Mouse (Mus musculus) naive thymus-derived CD4-positive, alpha-beta T cell, adult 2 months (primary cell): Measurements from ENCODE around the gene Atp5mpl.

Experiments
- DNase-seq: peaks from one replicate; pipeline ENCODE4 v3.0.0-alpha.2; 2011; ENCODE audit warnings: low read depth

Atp5mpl gene

DNA sequence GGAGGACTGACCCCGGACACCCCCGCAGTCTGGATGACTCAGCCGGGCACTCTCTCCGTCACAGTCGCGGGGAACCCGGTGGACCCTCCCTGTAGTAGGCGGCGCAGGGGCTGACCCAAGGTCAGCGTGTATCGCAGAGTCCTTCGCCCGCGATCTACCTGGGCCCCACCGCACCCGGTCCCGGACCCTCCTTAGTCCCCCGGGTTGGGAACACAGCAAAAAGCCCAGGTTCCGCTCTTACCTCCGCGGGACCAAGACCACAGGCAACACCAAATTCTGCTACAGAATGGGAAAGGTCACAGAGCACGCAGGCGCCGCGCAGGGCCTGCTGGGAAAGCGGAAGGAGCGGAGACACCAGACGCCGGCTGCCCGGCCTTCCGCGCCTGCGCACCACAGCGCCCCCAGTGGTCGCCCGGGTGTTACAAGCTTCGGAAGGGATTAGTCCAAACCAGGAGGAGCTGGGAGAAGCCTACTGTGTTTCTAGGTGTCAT, at the start of gene Atp5mpl:
Atp5mpl (minus strand) TSS at position 295 of the 491 bp plus-strand sequence.
- peak; percentile 97 for DNase-seq

DNA sequence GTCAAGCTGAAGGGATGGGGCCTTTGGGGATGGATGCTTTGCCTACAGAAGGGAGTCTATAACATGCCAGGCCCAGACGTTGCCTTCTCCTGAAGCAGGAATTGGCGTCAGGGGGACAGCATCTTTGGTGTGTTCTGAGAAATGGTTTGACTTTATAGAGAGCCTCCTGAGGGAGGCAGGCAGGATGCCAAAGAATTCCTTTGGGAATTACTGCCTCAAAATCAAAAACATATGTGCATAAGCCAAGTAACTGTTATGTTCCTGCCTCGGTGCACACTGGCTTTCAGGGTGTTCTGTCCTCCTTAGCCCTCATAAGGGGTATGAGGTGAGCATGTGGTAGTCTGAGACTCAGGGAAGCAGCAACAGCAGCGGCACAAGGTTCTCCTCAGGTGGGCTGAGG, 49.6 kb upstream of the Atp5mpl start:
- DNase-seq: no peak

DNA sequence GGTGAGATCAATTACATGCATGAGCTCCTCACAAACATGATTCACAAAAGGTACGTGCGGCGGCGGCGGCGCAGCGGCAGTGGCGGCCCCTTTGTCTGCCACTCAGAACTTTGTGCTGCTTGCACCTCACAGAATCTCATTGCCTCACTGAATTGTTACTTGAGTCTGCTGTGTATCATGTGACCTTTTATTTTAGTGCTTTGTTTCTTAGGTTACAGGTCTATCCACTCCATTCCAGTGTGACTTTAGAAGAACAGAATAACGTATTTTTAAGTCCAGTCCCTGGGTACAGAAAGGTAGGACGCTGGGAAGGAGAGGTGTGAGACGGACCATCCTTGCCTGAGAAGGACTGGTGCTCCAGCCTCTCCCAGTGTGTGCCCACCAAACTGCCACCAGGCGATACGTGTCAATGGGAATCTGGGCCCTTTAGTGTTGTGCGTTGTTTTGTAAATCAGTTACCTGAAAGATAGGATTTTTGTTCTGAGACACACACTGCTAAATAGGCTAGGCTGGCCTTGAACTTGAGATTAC, 46.6 kb upstream of the Atp5mpl start:
- DNase-seq: no peak

GRCm38 (mm10) chr12:112012511-112013270, 45.9 kb upstream of the Atp5mpl start:
- no peak for DNase-seq

GRCm38 (mm10) chr12:112001223-112001622, 34.4 kb upstream of the Atp5mpl start:
- DNase-seq: peak; percentile 57

GRCm38 (mm10) chr12:111999735-112000134, 33.0 kb upstream of the Atp5mpl start:
- no peak for DNase-seq

- no peak for DNase-seq
These were observed 28.4 kb upstream of the Atp5mpl start for GRCm38 (mm10) chr12:111995161-111995560.

DNA sequence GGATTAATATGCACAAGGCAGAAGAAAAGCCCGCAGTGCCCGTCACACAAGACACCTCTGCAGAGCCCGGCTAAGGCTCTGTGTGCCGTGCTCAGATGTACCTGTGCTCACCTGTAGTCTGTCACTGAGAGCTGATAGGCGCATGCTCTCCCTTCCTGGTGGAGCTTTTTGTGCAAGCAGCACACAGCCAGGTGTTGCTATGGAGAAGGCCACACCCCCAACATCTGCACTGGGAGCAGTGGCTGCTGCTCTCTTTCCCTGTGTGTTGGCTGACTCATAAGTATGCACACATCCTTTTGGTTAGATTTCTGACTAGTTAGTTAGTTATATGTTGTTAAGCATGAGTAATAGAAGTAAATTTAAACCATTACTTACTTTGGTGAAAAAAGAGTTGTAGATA, 25.8 kb upstream of the Atp5mpl start:
- DNase-seq: no peak

GRCm38 (mm10) chr12:111986756-111987155, 20.0 kb upstream of the Atp5mpl start:
- DNase-seq: no peak

- DNase-seq: no peak
These were observed 16.4 kb upstream of the Atp5mpl start for GRCm38 (mm10) chr12:111983165-111983564.

DNA sequence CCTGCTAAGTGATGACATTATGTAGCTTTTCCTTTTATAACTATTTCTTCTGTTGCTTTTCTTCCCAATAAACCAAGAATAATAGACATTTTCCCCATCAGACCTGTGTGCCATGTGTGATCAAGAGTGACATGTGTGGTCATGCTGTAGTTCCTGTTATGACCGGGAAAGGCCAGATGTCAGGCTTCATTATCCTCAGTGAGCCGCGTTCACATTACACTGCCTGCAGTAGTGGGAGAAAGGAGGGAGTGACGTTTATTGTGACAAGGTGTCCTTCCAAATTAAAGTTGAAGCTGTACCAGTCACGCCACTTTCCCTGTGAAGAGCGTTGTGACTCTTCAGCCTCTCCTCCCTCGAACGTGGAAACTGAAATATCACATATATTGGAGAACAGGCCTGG, 15.1 kb upstream of the Atp5mpl start:
- DNase-seq: no peak

DNA sequence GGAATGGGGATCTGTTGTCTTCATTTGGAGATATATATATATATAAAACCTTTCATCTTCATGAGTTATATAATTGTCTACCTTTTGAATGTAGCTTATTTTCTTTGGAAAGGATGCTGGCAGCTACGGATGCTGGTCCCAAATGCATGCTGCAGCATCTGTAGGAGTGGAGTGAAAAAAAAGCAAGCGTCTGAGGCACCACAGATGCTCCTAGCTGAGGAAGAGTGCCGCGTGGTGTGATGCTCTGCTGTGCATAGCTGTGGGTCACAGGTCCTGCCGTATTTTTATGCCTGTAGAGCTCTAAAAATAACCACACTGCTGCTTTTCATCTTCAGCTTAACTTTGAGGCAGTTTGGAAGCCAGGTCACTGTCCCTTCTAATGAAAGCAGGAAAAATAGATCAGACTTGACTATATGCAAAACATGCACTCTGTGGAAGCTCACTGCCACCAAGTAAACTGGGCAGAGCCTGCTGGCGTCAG, 14.2 kb upstream of the Atp5mpl start, which contains the start of gene Rd3l:
Rd3l (minus strand) TSS at position 431 of the 481 bp plus-strand sequence.
- no peak for DNase-seq

DNA sequence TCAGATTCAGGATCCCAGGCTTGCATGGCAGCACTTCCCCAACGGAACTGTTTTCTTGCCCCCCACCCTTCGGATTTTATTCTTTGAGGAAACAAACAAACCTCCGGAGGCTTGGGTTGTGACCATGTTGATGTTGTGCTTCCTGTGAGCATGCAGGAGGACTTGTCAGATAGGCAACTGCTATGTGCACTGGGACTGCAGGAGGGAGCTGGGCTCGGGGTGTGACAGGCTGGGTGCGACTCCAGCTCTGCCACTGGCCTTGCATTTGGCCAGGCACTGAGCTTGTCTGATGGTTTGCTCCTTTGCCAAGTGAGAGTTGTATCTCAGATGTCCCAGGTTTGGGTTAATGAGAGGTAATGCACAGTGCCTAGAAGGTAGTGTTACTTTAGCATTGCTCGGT, 11.5 kb upstream of the Atp5mpl start:
- no peak for DNase-seq

- DNase-seq: no peak
These were observed 10.4 kb upstream of the Atp5mpl start for GRCm38 (mm10) chr12:111977138-111977537.

DNA sequence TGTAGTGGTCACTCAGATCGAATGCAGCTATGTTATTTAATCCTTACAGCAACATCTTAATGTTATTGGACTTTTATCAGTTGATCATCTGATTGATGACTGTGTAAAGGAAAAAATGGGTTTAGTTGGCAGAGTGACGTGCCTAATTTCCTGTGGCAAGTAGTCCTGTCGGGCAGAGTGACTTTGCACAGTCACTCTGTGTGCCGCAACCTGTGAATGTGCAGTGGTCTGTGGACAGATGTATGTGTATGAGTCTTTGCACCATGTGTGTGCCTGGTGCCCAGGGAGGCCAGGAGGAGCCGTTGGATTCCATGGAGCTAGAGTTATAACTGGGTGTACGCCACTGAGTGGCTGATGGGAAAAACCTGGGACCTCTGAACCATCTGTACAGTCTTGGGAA, 7.8 kb upstream of the Atp5mpl start:
- DNase-seq: no peak

- DNase-seq: no peak
These were observed 5.7 kb upstream of the Atp5mpl start for GRCm38 (mm10) chr12:111972504-111972903.

DNA sequence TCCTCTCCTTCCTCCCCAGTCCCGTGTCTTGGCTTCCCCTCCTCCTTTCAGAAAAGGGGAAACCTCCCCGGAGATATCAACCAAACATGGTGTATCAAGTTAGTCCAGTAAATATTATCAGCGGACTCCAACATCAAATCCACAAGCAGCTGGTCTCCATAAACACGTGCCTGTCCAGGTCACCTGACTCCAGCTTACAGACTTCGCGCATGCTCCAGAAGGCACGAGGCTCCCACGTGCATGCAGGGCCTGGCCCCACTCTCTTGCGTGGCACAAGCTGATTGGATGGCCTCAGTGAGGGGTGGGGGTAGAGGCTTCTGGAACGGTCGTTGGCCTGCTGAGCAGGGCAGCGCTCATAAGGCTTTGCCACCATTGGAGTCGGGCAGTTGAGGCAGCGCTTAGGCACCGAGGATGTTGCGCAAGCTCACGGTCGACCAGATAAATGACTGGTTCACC, 4.5 kb upstream of the Atp5mpl start, which contains the start of gene Tdrd9:
Tdrd9 (plus strand) TSS at position 329 of the 456 bp plus-strand sequence.
- DNase-seq: no peak

- no peak for DNase-seq
These were observed 3.3 kb upstream of the Atp5mpl start for GRCm38 (mm10) chr12:111970085-111970484.

DNA sequence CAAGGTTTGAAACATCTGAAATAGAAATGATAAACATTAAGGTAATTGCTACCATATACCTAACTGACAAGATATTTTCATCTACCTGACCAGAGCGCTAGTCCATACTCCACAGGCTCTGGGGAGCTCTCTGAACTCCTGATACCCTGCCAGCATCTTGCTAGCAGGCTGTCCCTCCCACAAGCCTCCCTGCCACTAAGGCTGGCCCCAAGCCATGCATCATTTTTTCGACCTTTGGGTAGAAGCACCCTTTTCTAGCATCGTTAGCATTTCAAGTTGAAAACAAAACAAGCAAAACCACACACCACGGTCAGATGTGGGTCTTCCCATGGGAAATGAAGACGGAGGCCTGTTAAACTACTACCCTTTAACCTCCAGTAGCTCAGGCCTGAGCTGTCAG, 3.4 kb downstream of the Atp5mpl start:
- no peak for DNase-seq

DNA sequence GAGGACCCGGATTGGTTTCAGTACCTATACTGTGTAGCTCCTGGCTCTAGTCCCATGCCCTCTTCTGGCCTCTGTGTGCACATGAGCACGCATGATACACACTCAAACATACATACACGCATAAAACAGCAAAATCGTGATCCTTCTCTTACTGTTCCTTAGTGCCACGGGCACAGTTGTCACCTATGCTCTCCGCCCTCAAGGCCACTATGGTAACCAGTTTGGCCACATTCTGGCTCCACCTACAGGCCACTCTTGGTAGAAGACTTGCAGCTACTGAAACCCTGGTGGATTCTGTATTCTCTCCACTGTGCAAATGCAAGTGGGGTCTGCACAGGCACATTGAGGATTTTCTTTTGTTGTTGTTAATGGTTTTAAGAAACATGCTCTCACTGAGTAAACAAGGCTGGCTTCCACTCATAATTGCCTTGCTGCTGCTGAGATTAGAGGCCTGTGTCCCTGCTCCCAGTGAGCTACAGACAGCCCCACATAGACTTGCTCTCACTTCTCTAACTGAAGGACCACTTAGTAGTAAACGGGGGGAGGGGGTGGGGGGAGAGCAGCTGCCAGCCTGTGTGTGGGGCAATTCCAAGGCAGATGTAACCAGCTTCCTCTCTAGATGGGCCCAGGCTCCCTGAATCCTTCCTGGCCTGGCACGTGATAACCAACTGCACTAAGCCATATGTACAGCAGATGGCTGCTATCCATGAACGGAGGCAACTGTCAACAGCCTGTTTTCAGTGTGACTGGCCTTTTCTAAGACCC, 8.5 kb downstream of the Atp5mpl start:
- peak; percentile 82 for DNase-seq

DNA sequence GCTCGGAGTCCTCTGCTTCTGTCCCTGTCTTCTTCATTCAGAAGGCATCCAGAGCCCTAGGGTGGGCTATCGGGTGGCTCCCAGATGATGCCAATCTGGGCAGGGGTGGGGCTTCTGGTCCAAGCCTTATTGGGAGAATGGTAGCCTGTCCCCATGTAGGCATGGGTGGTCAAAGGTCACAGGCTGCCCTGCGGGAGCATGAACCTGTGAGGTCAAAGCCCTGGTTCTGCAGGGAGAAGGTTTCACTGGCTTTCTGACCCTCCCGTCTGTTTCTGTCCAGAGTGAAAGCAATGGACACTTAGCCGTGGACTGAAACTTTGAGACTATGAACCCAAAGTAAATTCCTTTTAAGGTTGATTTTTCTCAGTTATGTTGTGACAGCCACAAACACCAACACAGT, 10.6 kb downstream of the Atp5mpl start:
- DNase-seq: no peak

GRCm38 (mm10) chr12:111951701-111952100, 15.1 kb downstream of the Atp5mpl start:
- DNase-seq: no peak

DNA sequence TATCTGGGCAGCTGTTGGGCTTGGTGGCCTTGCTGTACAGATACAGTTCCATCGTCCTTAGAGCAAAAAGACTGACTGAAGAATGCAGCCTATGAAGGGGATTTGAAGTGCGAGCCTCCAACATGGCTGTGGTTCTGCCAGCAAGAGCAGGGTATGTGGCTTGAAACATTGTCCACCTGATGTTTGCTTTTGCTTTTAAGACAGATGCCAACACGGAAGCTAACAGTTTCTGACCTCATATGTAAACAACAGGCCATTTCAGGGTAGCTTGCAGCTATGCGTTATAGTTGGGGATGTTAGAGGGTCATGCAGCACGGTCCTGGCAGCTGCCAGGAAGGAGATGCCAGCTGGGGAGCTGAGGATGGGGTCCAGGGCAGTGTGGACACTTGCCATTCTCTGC, 16.3 kb downstream of the Atp5mpl start:
- no peak for DNase-seq
